Mouse (Mus musculus) limb, embryonic 15.5 days (tissue): Measurements from ENCODE around the gene Myt1. TPM values are rescaled to one million over a fixed set of nuclear protein-coding genes. Genes with fewer than 3 reads are reported as not detected.

Experiments
- ATAC-seq: fragments of 200-750 bp; cut with Nextera tagmentation; 2 replicates; pipeline ENCODE4 v1.8.0; 2017; ENCODE audit warnings: low read depth, moderate TSS enrichment; ENCODE audit not compliant: insufficient number of reproducible peaks, low FRiP score, low TSS enrichment
- H3K27ac ChIP-seq: fragments of 300-500 bp; sonication (generic); 2 replicates; pipeline ENCODE4 v1.5.1; 2015; ENCODE audit warnings: moderate library complexity, mild to moderate bottlenecking, inconsistent platforms
- H3K27me3 ChIP-seq: fragments of 300-500 bp; sonication (generic); 2 replicates; pipeline ENCODE4 v1.6.1; 2015; ENCODE audit warnings: inconsistent platforms
- H3K36me3 ChIP-seq: fragments of 300-500 bp; sonication (generic); 2 replicates; pipeline ENCODE4 v1.6.1; 2015; ENCODE audit warnings: inconsistent platforms
- H3K4me1 ChIP-seq: fragments of 300-500 bp; sonication (generic); 2 replicates; pipeline ENCODE4 v1.6.1; 2015; ENCODE audit warnings: inconsistent platforms
- H3K4me2 ChIP-seq: fragments of 300-500 bp; sonication (generic); 2 replicates; pipeline ENCODE4 v1.6.1; 2015; ENCODE audit warnings: mild to moderate bottlenecking, inconsistent platforms
- H3K4me3 ChIP-seq: fragments of 300-500 bp; sonication (generic); 2 replicates; pipeline ENCODE4 v1.5.1; 2015; ENCODE audit warnings: mild to moderate bottlenecking, inconsistent platforms
- H3K9ac ChIP-seq: fragments of 300-500 bp; sonication (generic); 2 replicates; pipeline ENCODE4 v1.6.1; 2015; ENCODE audit warnings: inconsistent platforms
- H3K9me3 ChIP-seq: fragments of 300-500 bp; sonication (generic); 2 replicates; pipeline ENCODE4 v1.6.1; 2016; ENCODE audit warnings: inconsistent platforms
- WGBS: fragments of 180-500 bp; shearing (Covaris S2); methylation state at CpG from one replicate; pipeline ENCODE4 v1.1.7; 2015; 5-methylcytosine and 5-hydroxymethylcytosine counted together
- polyA plus RNA-seq: library from polyadenylated mRNA; unstranded; fragments of >200 nt; fragmentation: Nextera tagmentation; extraction: Ambion mirVana; gene quantifications from 2 replicates; pipeline ENCODE4 v1.2.1, GENCODE M21; 2015

Myt1 gene
- polyA plus RNA-seq, 1 experiment from 2014 or later, result not detected

DNA sequence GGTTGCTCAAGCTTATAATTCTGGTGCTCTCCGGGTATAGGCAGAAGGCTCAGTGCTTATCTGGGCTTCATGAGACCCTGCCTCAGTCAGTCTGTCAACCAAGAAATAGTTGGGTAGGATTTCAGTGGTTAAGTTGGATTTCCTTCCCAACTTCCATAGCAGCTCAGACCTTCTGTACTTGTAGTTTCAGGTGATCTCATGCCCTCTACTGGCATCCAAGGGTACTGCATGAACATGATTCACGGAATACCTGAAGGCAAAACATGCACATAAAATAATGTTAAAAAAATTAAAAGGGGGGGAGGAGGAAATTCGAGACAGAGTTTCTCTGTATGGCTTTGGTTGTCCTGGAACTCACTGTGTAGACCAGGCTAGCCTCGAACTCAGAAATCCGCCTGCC, 103.8 kb downstream of the Myt1 start:
- H3K36me3 ChIP-seq, result peaks cover 20% of the 10 kb centered on the region
- H3K9ac ChIP-seq, result no peak overlapping the region
- WGBS, result 53% methylated on average over 5 of the region's 5 CpGs
- H3K4me2 ChIP-seq, result no peak overlapping the region
- no peak for ATAC-seq
- H3K27ac ChIP-seq, result no peak overlapping the region
- peaks cover 14% of the 10 kb centered on the region for H3K4me1 ChIP-seq
- no peaks in the 10 kb centered on the region for H3K27me3 ChIP-seq
- H3K9me3 ChIP-seq, result no peaks in the 10 kb centered on the region
- H3K4me3 ChIP-seq, result no peak overlapping the region

DNA sequence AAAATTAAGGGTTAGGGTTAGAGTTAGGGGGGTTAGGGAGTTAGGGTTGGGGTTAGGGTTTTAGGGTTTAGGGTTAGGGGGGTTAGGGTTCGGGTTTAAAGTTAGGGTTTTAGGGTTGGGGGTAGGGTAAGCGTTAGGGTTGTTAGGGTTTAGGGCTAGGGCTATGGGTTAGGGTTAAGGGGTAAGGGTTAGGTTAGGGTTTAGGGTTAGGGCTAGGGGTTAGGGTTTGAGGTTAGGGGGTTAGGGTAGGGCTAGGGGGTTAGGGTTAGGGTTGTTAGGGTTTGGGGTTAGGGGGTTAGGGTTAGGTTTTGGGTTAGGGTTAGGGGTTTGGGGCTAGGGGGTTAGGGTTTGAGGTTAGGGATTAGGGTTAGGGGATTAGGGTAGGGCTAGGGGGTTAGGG, 107.9 kb downstream of the Myt1 start:
- H3K27ac ChIP-seq, result no peak overlapping the region
- H3K4me2 ChIP-seq, result no peak overlapping the region
- no peaks in the 10 kb centered on the region for H3K27me3 ChIP-seq
- WGBS, result 90% methylated on average over 2 of the region's 2 CpGs
- ATAC-seq, result no peak
- H3K9me3 ChIP-seq, result no peaks in the 10 kb centered on the region
- no peaks in the 10 kb centered on the region for H3K4me1 ChIP-seq
- H3K9ac ChIP-seq, result no peak overlapping the region
- H3K4me3 ChIP-seq, result no peak overlapping the region
- H3K36me3 ChIP-seq, result peaks cover 23% of the 10 kb centered on the region

Other genes with a start within 250 kb of the Myt1 start
- gene Dnajc5, start 242.8 kb upstream of the Myt1 start, polyA plus RNA-seq, result 89.3 and 89.5 TPM in 2 replicates
- 44.7 and 52.6 TPM in 2 replicates for gene Uckl1, start 178.4 kb upstream of the Myt1 start, polyA plus RNA-seq
- gene Prpf6, start 171.5 kb upstream of the Myt1 start, polyA plus RNA-seq, result 63.3 and 63.7 TPM in 2 replicates
- gene Zfp512b, start 170.5 kb upstream of the Myt1 start, polyA plus RNA-seq, result 43.8 and 53.4 TPM in 2 replicates
- 11.0 TPM in 2 replicates for gene Samd10, start 164.1 kb upstream of the Myt1 start, polyA plus RNA-seq
- not detected in 2 replicates for gene Gm29797, start 106.3 kb upstream of the Myt1 start, polyA plus RNA-seq
- 38.7 and 43.4 TPM in 2 replicates for gene Sox18, start 91.7 kb upstream of the Myt1 start, polyA plus RNA-seq
- gene Tcea2, start 83.0 kb upstream of the Myt1 start, polyA plus RNA-seq, result 19.5 and 21.8 TPM in 2 replicates
- gene Rgs19, start 69.4 kb upstream of the Myt1 start, polyA plus RNA-seq, result 72.9 and 84.0 TPM in 2 replicates
- not detected in 2 replicates for gene Lkaaear1, start 64.9 kb upstream of the Myt1 start, polyA plus RNA-seq
- gene Oprl1, start 48.3 kb upstream of the Myt1 start, polyA plus RNA-seq, result 0.38 and 0.54 TPM in 2 replicates
- gene Pcmtd2, start 74.5 kb downstream of the Myt1 start, polyA plus RNA-seq, result 30.5 and 32.9 TPM in 2 replicates
- 59.5 and 67.0 TPM in 2 replicates for gene Polr3k, start 101.0 kb downstream of the Myt1 start, polyA plus RNA-seq
- not detected in 2 replicates for gene Gm14496, start 227.8 kb downstream of the Myt1 start, polyA plus RNA-seq